Mouse (Mus musculus): ENCODE measurements around the gene Tle2. TPM values are rescaled to one million over a fixed set of nuclear protein-coding genes. Genes with fewer than 3 reads are reported as not detected.

Tle2 gene
- polyA plus RNA-seq, 2 experiments: 38.1 to 250 TPM

DNA sequence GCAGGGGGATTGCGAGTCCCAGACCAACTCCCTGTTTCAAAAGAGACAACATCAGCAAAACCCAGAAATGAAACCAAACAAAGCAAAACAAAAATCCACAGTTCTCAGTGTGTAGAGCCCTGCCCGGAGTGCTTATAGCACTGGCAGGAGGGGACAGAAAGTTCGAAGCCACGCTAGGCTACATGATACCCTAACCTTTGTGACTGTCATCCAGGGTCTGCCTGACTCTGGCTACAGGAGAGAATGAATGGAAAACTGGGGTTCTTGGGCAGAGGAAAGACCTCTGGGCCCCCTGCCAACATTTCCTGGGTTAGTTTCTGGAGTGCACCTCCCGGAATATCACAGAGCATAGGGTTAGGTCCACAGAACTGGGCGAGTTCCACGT, 53.5 kb downstream of the Tle2 start:
- Histone ChIP-seq H3K27ac (replicated peaks; ENCODE audit: low read depth, low read length) (peak overlapping the region; percentile 85), H3K9me3 (ENCODE audit: control insufficient read depth, low read length) (no peaks in the 10 kb centered on the region), H3K27me3 (ENCODE audit: control insufficient read depth, insufficient read depth, low read length) (no peaks in the 10 kb centered on the region), H3K4me1 (ENCODE audit: control insufficient read depth, insufficient read depth, low read length) (peaks cover 13% of the 10 kb centered on the region), H3K4me3 (replicated peaks; ENCODE audit: low read length) (peak overlapping the region; percentile 65), H3K4me2 (replicated peaks; ENCODE audit: low read depth, low read length, severe bottlenecking) (peak overlapping the region; percentile 69), H3K36me3 (ENCODE audit: control insufficient read depth, insufficient read depth, low read length) (peaks cover 31% of the 10 kb centered on the region), H3K9ac (ENCODE audit: low read depth, low read length, severe bottlenecking) (peak overlapping the region; percentile 67)
- 48% methylated on average over 7 of the region's 7 CpGs for WGBS
- DNase-seq (ENCODE audit: low spot score) (no peak), ATAC-seq (ENCODE audit: low FRiP score, low read depth) (peak; percentile 23)
- no peak for TF ChIP-seq POLR2A (IDR thresholded peaks at IDR 0.05; ENCODE audit: borderline replicate concordance, extremely low read depth, insufficient read depth, insufficient read length)

- Histone ChIP-seq H3K27ac (replicated peaks; ENCODE audit: low read depth, low read length) (peak within 1 kb of the TSS; percentile 85), H3K9ac (ENCODE audit: low read depth, low read length, severe bottlenecking) (peak within 1 kb of the TSS; percentile 67), H3K36me3 (ENCODE audit: control insufficient read depth, insufficient read depth, low read length) (peaks cover 28% of the 10 kb centered on the region), H3K4me2 (replicated peaks; ENCODE audit: low read depth, low read length, severe bottlenecking) (peak within 1 kb of the TSS; percentile 69), H3K4me1 (ENCODE audit: control insufficient read depth, insufficient read depth, low read length) (peaks cover 13% of the 10 kb centered on the region), H3K4me3 (replicated peaks; ENCODE audit: low read length) (peak within 1 kb of the TSS; percentile 65), H3K9me3 (ENCODE audit: control insufficient read depth, low read length) (no peaks in the 10 kb centered on the region), H3K27me3 (ENCODE audit: control insufficient read depth, insufficient read depth, low read length) (no peaks in the 10 kb centered on the region)
- no peak for TF ChIP-seq POLR2A (IDR thresholded peaks at IDR 0.05; ENCODE audit: borderline replicate concordance, extremely low read depth, insufficient read depth, insufficient read length)
- 72% methylated on average over 16 of the region's 16 CpGs for WGBS
- DNase-seq (ENCODE audit: low spot score) (no peak), ATAC-seq (ENCODE audit: low FRiP score, low read depth) (no peak)
Observed at GRCm38 (mm10) chr10:81628390-81628789, 54.0 kb downstream of the Tle2 start, which contains the start of gene Ankrd24. Gene Ankrd24 (plus strand): TSS chr10:81628540.

DNA sequence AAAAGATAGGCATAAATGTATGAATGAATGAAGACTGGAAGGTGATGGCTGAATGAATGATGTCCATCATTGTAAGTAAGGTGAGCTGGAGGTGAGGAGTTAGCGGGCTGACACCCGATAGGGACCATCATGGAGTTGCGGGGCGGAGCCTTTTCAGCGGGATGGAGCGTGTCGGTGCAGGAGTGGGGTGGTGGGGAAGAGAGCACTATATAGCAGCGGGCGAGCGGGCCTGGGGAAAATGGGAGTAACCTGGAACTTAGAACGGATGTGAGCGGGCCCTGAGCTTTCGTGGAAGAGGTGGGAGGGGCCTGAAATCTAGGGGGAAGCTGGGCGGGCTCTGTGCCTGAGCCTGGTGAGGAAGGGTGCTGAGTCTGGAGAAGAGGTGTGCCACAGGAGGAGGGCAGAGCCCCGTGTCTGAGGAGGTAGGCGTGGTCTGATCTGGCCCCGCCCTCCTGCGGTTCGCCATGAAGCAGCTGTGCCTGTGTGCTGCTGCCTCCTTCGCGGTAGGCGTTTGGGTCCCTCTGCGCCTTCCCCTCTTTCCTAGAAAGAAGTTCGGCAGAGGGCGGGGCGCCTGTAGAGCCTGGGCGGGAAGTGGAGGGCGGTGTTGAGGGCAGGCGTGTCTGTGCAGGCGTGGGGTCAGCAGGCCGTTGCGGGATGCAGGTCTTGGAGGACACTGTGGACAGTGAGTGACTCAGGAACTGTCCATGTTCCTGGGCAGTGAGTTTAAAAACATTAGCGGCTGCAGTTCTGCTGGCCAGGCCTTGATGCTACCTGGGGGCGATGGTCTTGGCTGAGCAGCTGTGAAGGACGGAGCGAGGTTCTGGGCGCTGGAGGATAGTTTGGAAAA, 59.1 kb downstream of the Tle2 start:
- Histone ChIP-seq H3K36me3 (ENCODE audit: control insufficient read depth, insufficient read depth, low read length) (no peaks in the 10 kb centered on the region), H3K4me3 (replicated peaks; ENCODE audit: low read length) (peak overlapping the region; percentile 45), H3K9me3 (ENCODE audit: control insufficient read depth, low read length) (no peaks in the 10 kb centered on the region), H3K27me3 (ENCODE audit: control insufficient read depth, insufficient read depth, low read length) (no peaks in the 10 kb centered on the region), H3K4me2 (replicated peaks; ENCODE audit: low read depth, low read length, severe bottlenecking) (peak overlapping the region; percentile 62), H3K4me1 (ENCODE audit: control insufficient read depth, insufficient read depth, low read length) (peaks cover 3% of the 10 kb centered on the region; the same call in 1 of the 2 replicates), H3K9ac (ENCODE audit: low read depth, low read length, severe bottlenecking) (peak overlapping the region; percentile 55), H3K27ac (replicated peaks; ENCODE audit: low read depth, low read length) (peak overlapping the region; percentile 79)
- 3% methylated on average over 33 of the region's 37 CpGs for WGBS
- TF ChIP-seq POLR2A (IDR thresholded peaks at IDR 0.05; ENCODE audit: borderline replicate concordance, extremely low read depth, insufficient read depth, insufficient read length): no peak
- DNase-seq (ENCODE audit: low spot score) (peak; percentile 89), ATAC-seq (ENCODE audit: low FRiP score, low read depth) (peak; percentile 92)

- Histone ChIP-seq H3K27me3 (ENCODE audit: control insufficient read depth, insufficient read depth, low read length) (no peaks in the 10 kb centered on the region), H3K9me3 (ENCODE audit: control insufficient read depth, low read length) (no peaks in the 10 kb centered on the region), H3K4me2 (replicated peaks; ENCODE audit: low read depth, low read length, severe bottlenecking) (no peak overlapping the region), H3K36me3 (ENCODE audit: control insufficient read depth, insufficient read depth, low read length) (no peaks in the 10 kb centered on the region), H3K4me3 (replicated peaks; ENCODE audit: low read length) (no peak overlapping the region), H3K27ac (replicated peaks; ENCODE audit: low read depth, low read length) (no peak overlapping the region), H3K9ac (ENCODE audit: low read depth, low read length, severe bottlenecking) (no peak overlapping the region), H3K4me1 (ENCODE audit: control insufficient read depth, insufficient read depth, low read length) (peaks cover 3% of the 10 kb centered on the region; the same call in 1 of the 2 replicates)
- DNase-seq (ENCODE audit: low spot score) (no peak), ATAC-seq (ENCODE audit: low FRiP score, low read depth) (no peak)
- 17% methylated on average over 8 of the region's 8 CpGs for WGBS
- no peak for TF ChIP-seq POLR2A (IDR thresholded peaks at IDR 0.05; ENCODE audit: borderline replicate concordance, extremely low read depth, insufficient read depth, insufficient read length)
Observed at GRCm38 (mm10) chr10:81636338-81636737, 62.0 kb downstream of the Tle2 start.

- Histone ChIP-seq H3K4me2 (replicated peaks; ENCODE audit: low read depth, low read length, severe bottlenecking) (no peak overlapping the region), H3K27me3 (ENCODE audit: control insufficient read depth, insufficient read depth, low read length) (no peaks in the 10 kb centered on the region), H3K9ac (ENCODE audit: low read depth, low read length, severe bottlenecking) (no peak overlapping the region), H3K27ac (replicated peaks; ENCODE audit: low read depth, low read length) (no peak overlapping the region), H3K36me3 (ENCODE audit: control insufficient read depth, insufficient read depth, low read length) (no peaks in the 10 kb centered on the region), H3K9me3 (ENCODE audit: control insufficient read depth, low read length) (no peaks in the 10 kb centered on the region), H3K4me3 (replicated peaks; ENCODE audit: low read length) (no peak overlapping the region), H3K4me1 (ENCODE audit: control insufficient read depth, insufficient read depth, low read length) (peaks cover 14% of the 10 kb centered on the region)
- no peak for ATAC-seq (ENCODE audit: low FRiP score, low read depth)
- WGBS: 73% methylated on average over 6 of the region's 6 CpGs
- no peak for TF ChIP-seq POLR2A (IDR thresholded peaks at IDR 0.05; ENCODE audit: borderline replicate concordance, extremely low read depth, insufficient read depth, insufficient read length)
- no peak for DNase-seq (ENCODE audit: low spot score)
Observed at GRCm38 (mm10) chr10:81638101-81638500, 63.7 kb downstream of the Tle2 start.

Other genes with a start within 250 kb of the Tle2 start
- gene Tbxa2r, start 245.8 kb upstream of the Tle2 start, polyA plus RNA-seq (2012; rRNA removed): 9.2 and 13.7 TPM in 2 replicates
- 8.5 and 10.8 TPM in 2 replicates for gene Tbxa2r, start 245.8 kb upstream of the Tle2 start, polyA plus RNA-seq (2014; fragmentation: Nextera tagmentation; extraction: Ambion mirVana)
- gene Gipc3, start 231.3 kb upstream of the Tle2 start, polyA plus RNA-seq (2012; rRNA removed): 0.09 and 0.12 TPM in 2 replicates
- gene Gipc3, start 231.3 kb upstream of the Tle2 start, polyA plus RNA-seq (2014; fragmentation: Nextera tagmentation; extraction: Ambion mirVana): 0.06 TPM in 2 replicates
- gene Hmg20b, start 224.1 kb upstream of the Tle2 start, polyA plus RNA-seq (2012; rRNA removed): 135 and 137 TPM in 2 replicates
- 92.9 and 104 TPM in 2 replicates for gene Hmg20b, start 224.1 kb upstream of the Tle2 start, polyA plus RNA-seq (2014; fragmentation: Nextera tagmentation; extraction: Ambion mirVana)
- gene Mfsd12, start 217.1 kb upstream of the Tle2 start, polyA plus RNA-seq (2012; rRNA removed): 12.0 and 18.5 TPM in 2 replicates
- 6.8 and 8.0 TPM in 2 replicates for gene Mfsd12, start 217.1 kb upstream of the Tle2 start, polyA plus RNA-seq (2014; fragmentation: Nextera tagmentation; extraction: Ambion mirVana)
- gene 4930404N11Rik, start 208.7 kb upstream of the Tle2 start, polyA plus RNA-seq (2012; rRNA removed): 0.43 and 0.95 TPM in 2 replicates
- 0.37 and 0.41 TPM in 2 replicates for gene 4930404N11Rik, start 208.7 kb upstream of the Tle2 start, polyA plus RNA-seq (2014; fragmentation: Nextera tagmentation; extraction: Ambion mirVana)
- 109 and 142 TPM in 2 replicates for gene Fzr1, start 196.0 kb upstream of the Tle2 start, polyA plus RNA-seq (2012; rRNA removed)
- 92.8 and 95.5 TPM in 2 replicates for gene Fzr1, start 196.0 kb upstream of the Tle2 start, polyA plus RNA-seq (2014; fragmentation: Nextera tagmentation; extraction: Ambion mirVana)
- 54.3 and 66.7 TPM in 2 replicates for gene Dohh, start 190.1 kb upstream of the Tle2 start, polyA plus RNA-seq (2012; rRNA removed)
- 60.0 and 63.7 TPM in 2 replicates for gene Dohh, start 190.1 kb upstream of the Tle2 start, polyA plus RNA-seq (2014; fragmentation: Nextera tagmentation; extraction: Ambion mirVana)
- 4.3 and 5.0 TPM in 2 replicates for gene Gm48551, start 190.1 kb upstream of the Tle2 start, polyA plus RNA-seq (2012; rRNA removed)
- 1.1 and 2.9 TPM in 2 replicates for gene Gm48551, start 190.1 kb upstream of the Tle2 start, polyA plus RNA-seq (2014; fragmentation: Nextera tagmentation; extraction: Ambion mirVana)
- gene Gm48552, start 185.6 kb upstream of the Tle2 start, polyA plus RNA-seq (2012; rRNA removed): 6.8 and 9.5 TPM in 2 replicates
- 0.99 and 1.2 TPM in 2 replicates for gene Gm48552, start 185.6 kb upstream of the Tle2 start, polyA plus RNA-seq (2014; fragmentation: Nextera tagmentation; extraction: Ambion mirVana)
- gene Smim24, start 181.5 kb upstream of the Tle2 start, polyA plus RNA-seq (2012; rRNA removed): 7.5 and 7.8 TPM in 2 replicates
- gene Smim24, start 181.5 kb upstream of the Tle2 start, polyA plus RNA-seq (2014; fragmentation: Nextera tagmentation; extraction: Ambion mirVana): 4.3 and 4.6 TPM in 2 replicates
- gene Nfic, start 118.9 kb upstream of the Tle2 start, polyA plus RNA-seq (2012; rRNA removed): 38.1 and 56.4 TPM in 2 replicates
- gene Nfic, start 118.9 kb upstream of the Tle2 start, polyA plus RNA-seq (2014; fragmentation: Nextera tagmentation; extraction: Ambion mirVana): 97.3 and 98.9 TPM in 2 replicates
- gene Celf5, start 91.9 kb upstream of the Tle2 start, polyA plus RNA-seq (2012; rRNA removed): 5.9 and 7.9 TPM in 2 replicates
- gene Celf5, start 91.9 kb upstream of the Tle2 start, polyA plus RNA-seq (2014; fragmentation: Nextera tagmentation; extraction: Ambion mirVana): 0.85 and 1.6 TPM in 2 replicates
- gene Ncln, start 78.2 kb upstream of the Tle2 start, polyA plus RNA-seq (2012; rRNA removed): 218 and 324 TPM in 2 replicates
- gene Ncln, start 78.2 kb upstream of the Tle2 start, polyA plus RNA-seq (2014; fragmentation: Nextera tagmentation; extraction: Ambion mirVana): 76.4 and 89.7 TPM in 2 replicates
- gene S1pr4, start 74.4 kb upstream of the Tle2 start, polyA plus RNA-seq (2012; rRNA removed): 0.50 and 0.79 TPM in 2 replicates
- gene S1pr4, start 74.4 kb upstream of the Tle2 start, polyA plus RNA-seq (2014; fragmentation: Nextera tagmentation; extraction: Ambion mirVana): 0.23 and 0.66 TPM in 2 replicates
- gene Gna15, start 50.3 kb upstream of the Tle2 start, polyA plus RNA-seq (2012; rRNA removed): 3.7 and 3.8 TPM in 2 replicates
- 3.4 and 3.8 TPM in 2 replicates for gene Gna15, start 50.3 kb upstream of the Tle2 start, polyA plus RNA-seq (2014; fragmentation: Nextera tagmentation; extraction: Ambion mirVana)
- 97.4 and 116 TPM in 2 replicates for gene Gna11, start 29.4 kb upstream of the Tle2 start, polyA plus RNA-seq (2012; rRNA removed)
- 89.1 and 91.7 TPM in 2 replicates for gene Gna11, start 29.4 kb upstream of the Tle2 start, polyA plus RNA-seq (2014; fragmentation: Nextera tagmentation; extraction: Ambion mirVana)
- gene Aes, start 15.1 kb upstream of the Tle2 start, polyA plus RNA-seq (2012; rRNA removed): 472 and 473 TPM in 2 replicates
- 380 and 393 TPM in 2 replicates for gene Aes, start 15.1 kb upstream of the Tle2 start, polyA plus RNA-seq (2014; fragmentation: Nextera tagmentation; extraction: Ambion mirVana)
- gene Tle6, start 26.5 kb downstream of the Tle2 start, polyA plus RNA-seq (2012; rRNA removed): 24.2 and 28.0 TPM in 2 replicates
- 9.2 and 16.6 TPM in 2 replicates for gene Tle6, start 26.5 kb downstream of the Tle2 start, polyA plus RNA-seq (2014; fragmentation: Nextera tagmentation; extraction: Ambion mirVana)
- gene BC025920, start 31.7 kb downstream of the Tle2 start, polyA plus RNA-seq (2012; rRNA removed): 3.8 and 4.0 TPM in 2 replicates
- 0.58 and 0.78 TPM in 2 replicates for gene BC025920, start 31.7 kb downstream of the Tle2 start, polyA plus RNA-seq (2014; fragmentation: Nextera tagmentation; extraction: Ambion mirVana)
- 70.7 and 92.4 TPM in 2 replicates for gene Sirt6, start 53.2 kb downstream of the Tle2 start, polyA plus RNA-seq (2012; rRNA removed)
- 39.5 and 40.7 TPM in 2 replicates for gene Sirt6, start 53.2 kb downstream of the Tle2 start, polyA plus RNA-seq (2014; fragmentation: Nextera tagmentation; extraction: Ambion mirVana)
- 79.9 and 100 TPM in 2 replicates for gene Ankrd24, start 54.0 kb downstream of the Tle2 start, polyA plus RNA-seq (2012; rRNA removed)
- 5.3 and 9.6 TPM in 2 replicates for gene Ankrd24, start 54.0 kb downstream of the Tle2 start, polyA plus RNA-seq (2014; fragmentation: Nextera tagmentation; extraction: Ambion mirVana)
- gene Gm10778, start 74.5 kb downstream of the Tle2 start, polyA plus RNA-seq (2012; rRNA removed): 2.1 and 2.8 TPM in 2 replicates
- 3.8 TPM in 2 replicates for gene Gm10778, start 74.5 kb downstream of the Tle2 start, polyA plus RNA-seq (2014; fragmentation: Nextera tagmentation; extraction: Ambion mirVana)
- 4.9 and 6.6 TPM in 2 replicates for gene Zfp433, start 130.3 kb downstream of the Tle2 start, polyA plus RNA-seq (2012; rRNA removed)
- gene Zfp433, start 130.3 kb downstream of the Tle2 start, polyA plus RNA-seq (2014; fragmentation: Nextera tagmentation; extraction: Ambion mirVana): 15.0 and 18.0 TPM in 2 replicates
- 3.9 and 6.2 TPM in 2 replicates for gene Gm3055, start 196.6 kb downstream of the Tle2 start, polyA plus RNA-seq (2012; rRNA removed)
- 10.9 and 12.5 TPM in 2 replicates for gene Gm3055, start 196.6 kb downstream of the Tle2 start, polyA plus RNA-seq (2014; fragmentation: Nextera tagmentation; extraction: Ambion mirVana)
- 0.49 and 0.97 TPM in 2 replicates for gene Gm4767, start 237.6 kb downstream of the Tle2 start, polyA plus RNA-seq (2012; rRNA removed)
- gene Gm4767, start 237.6 kb downstream of the Tle2 start, polyA plus RNA-seq (2014; fragmentation: Nextera tagmentation; extraction: Ambion mirVana): 2.5 and 3.0 TPM in 2 replicates